Mouse (Mus musculus) G1E (cell line): ENCODE results near the gene Procr.

Experiments
- CTCF ChIP-seq: IDR thresholded peaks from 2 replicates; pipeline ENCODE4 v1.5.1; 2012; ENCODE audit warnings: low read depth, low read length, inconsistent platforms, mixed read lengths
- GATA1 ChIP-seq: IDR thresholded peaks from 2 replicates; pipeline ENCODE4 v1.6.1; 2012; ENCODE audit warnings: borderline replicate concordance, low read length, inconsistent platforms, mixed read lengths
- GATA2 ChIP-seq: IDR thresholded peaks from 2 replicates; pipeline ENCODE4 v1.6.1; 2012; ENCODE audit warnings: low read depth, low read length, inconsistent platforms, borderline replicate concordance
- TAL1 ChIP-seq: conservative IDR thresholded peaks from 2 replicates; pipeline ENCODE4 v1.6.1; 2012; ENCODE audit warnings: low read depth, low read length, inconsistent platforms, mixed read lengths

DNA sequence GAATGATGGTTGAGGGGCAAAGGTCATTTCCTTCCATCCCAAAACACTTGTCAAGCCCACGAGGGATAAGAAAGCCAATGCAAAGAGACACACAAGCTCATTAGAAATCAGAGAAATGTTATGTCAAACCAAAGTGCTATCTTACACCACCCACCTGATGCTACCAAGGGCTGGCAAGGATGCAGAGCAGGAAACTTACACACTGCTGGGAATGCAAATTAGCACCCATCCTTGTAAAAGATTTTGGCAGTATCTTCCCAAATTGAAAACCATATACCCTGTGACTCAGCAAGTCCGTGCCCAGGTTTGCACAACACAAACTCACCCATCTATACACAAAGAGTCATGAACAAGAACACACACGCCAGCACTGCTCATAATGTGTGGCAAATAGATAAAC, 5.4 kb upstream of the Procr start:
- TF ChIP-seq GATA2 (no peak), CTCF (no peak), GATA1 (no peak), TAL1 (no peak)
